Mouse (Mus musculus) embryonic facial prominence, embryonic 12.5 days (tissue): ENCODE data around the gene Wdfy3. TPM values are rescaled to one million over a fixed set of nuclear protein-coding genes. Genes with fewer than 3 reads are reported as not detected.

Source experiments
- ATAC-seq: fragments of 200-750 bp; cut with Nextera tagmentation; 2 replicates; pipeline ENCODE4 v1.8.0; 2017; ENCODE audit not compliant: insufficient number of reproducible peaks, insufficient read depth, low FRiP score, low TSS enrichment
- H3K27ac ChIP-seq: fragments of 300-500 bp; sonication (generic); 2 replicates; pipeline ENCODE4 v1.5.1; 2016; ENCODE audit warnings: mild to moderate bottlenecking
- H3K27me3 ChIP-seq: fragments of 300-500 bp; sonication (generic); 2 replicates; pipeline ENCODE4 v1.6.1; 2016; ENCODE audit warnings: mild to moderate bottlenecking, moderate library complexity
- H3K36me3 ChIP-seq: fragments of 300-500 bp; sonication (generic); 2 replicates; pipeline ENCODE4 v1.6.1; 2016; ENCODE audit warnings: mild to moderate bottlenecking
- H3K4me1 ChIP-seq: fragments of 300-500 bp; sonication (generic); 2 replicates; pipeline ENCODE4 v1.6.1; 2016
- H3K4me2 ChIP-seq: fragments of 300-500 bp; sonication (generic); replicated peaks from 2 replicates; pipeline ENCODE4 v1.6.1; 2016; ENCODE audit warnings: mild to moderate bottlenecking, moderate library complexity
- H3K4me3 ChIP-seq: fragments of 300-500 bp; sonication (generic); 2 replicates; pipeline ENCODE4 v1.5.1; 2016; ENCODE audit warnings: mild to moderate bottlenecking
- H3K9ac ChIP-seq: fragments of 300-500 bp; sonication (generic); 2 replicates; pipeline ENCODE4 v1.6.1; 2016; ENCODE audit warnings: mild to moderate bottlenecking, moderate library complexity
- H3K9me3 ChIP-seq: fragments of 300-500 bp; sonication (generic); 2 replicates; pipeline ENCODE4 v1.6.1; 2016; ENCODE audit warnings: mild to moderate bottlenecking, moderate library complexity
- WGBS: fragments of 180-500 bp; shearing (Covaris S2); methylation state at CpG from one replicate; pipeline ENCODE4 v1.1.7; 2016; 5-methylcytosine and 5-hydroxymethylcytosine counted together
- polyA plus RNA-seq: library from polyadenylated mRNA; unstranded; fragments of >200 nt; fragmentation: Nextera tagmentation; extraction: Ambion mirVana; gene quantifications from 2 replicates; pipeline ENCODE4 v1.2.1, GENCODE M21; 2016

The Wdfy3 gene
- polyA plus RNA-seq, 1 experiment from 2014 or later = 26.1 TPM

GRCm38 (mm10) chr5:101821491-101822310 lies 248.0 kb downstream of the Wdfy3 start:
- Histone ChIP-seq H3K36me3 (no peaks in the 10 kb centered on the region), H3K4me2 (no peak overlapping the region), H3K9me3 (no peaks in the 10 kb centered on the region), H3K27ac (no peak overlapping the region), H3K9ac (no peak overlapping the region), H3K27me3 (peaks cover 2% of the 10 kb centered on the region; the same call in 1 of the 2 replicates), H3K4me3 (no peak overlapping the region), H3K4me1 (peaks cover 18% of the 10 kb centered on the region)
- ATAC-seq = no peak
- WGBS = 43% methylated on average over 17 of the region's 17 CpGs

- Histone ChIP-seq H3K27me3 (peaks cover 2% of the 10 kb centered on the region; the same call in 1 of the 2 replicates), H3K27ac (no peak overlapping the region), H3K36me3 (no peaks in the 10 kb centered on the region), H3K4me3 (no peak overlapping the region), H3K4me1 (peaks cover 13% of the 10 kb centered on the region), H3K9ac (no peak overlapping the region), H3K4me2 (no peak overlapping the region), H3K9me3 (no peaks in the 10 kb centered on the region)
- WGBS = 64% methylated on average over 8 of the region's 8 CpGs
- ATAC-seq = no peak
These were observed 248.7 kb downstream of the Wdfy3 start for GRCm38 (mm10) chr5:101821052-101821451.

- H3K27ac ChIP-seq = no peak overlapping the region
- no peak; the same call in 1 of the 2 replicates for ATAC-seq
- peaks cover 2% of the 10 kb centered on the region; the same call in 1 of the 2 replicates for H3K27me3 ChIP-seq
- H3K4me1 ChIP-seq = peaks cover 4% of the 10 kb centered on the region
- H3K4me3 ChIP-seq = no peak overlapping the region
- no peaks in the 10 kb centered on the region for H3K9me3 ChIP-seq
- 10% methylated on average over 7 of the region's 7 CpGs for WGBS
- H3K9ac ChIP-seq = no peak overlapping the region
- no peaks in the 10 kb centered on the region for H3K36me3 ChIP-seq
- H3K4me2 ChIP-seq = no peak overlapping the region
These were observed 249.9 kb downstream of the Wdfy3 start for GRCm38 (mm10) chr5:101819844-101820243.

GRCm38 (mm10) chr5:101819216-101819615 lies 250.5 kb downstream of the Wdfy3 start:
- Histone ChIP-seq H3K36me3 (no peaks in the 10 kb centered on the region), H3K9ac (no peak overlapping the region), H3K4me3 (no peak overlapping the region), H3K27ac (no peak overlapping the region), H3K4me2 (no peak overlapping the region), H3K4me1 (peaks cover 4% of the 10 kb centered on the region), H3K27me3 (peaks cover 2% of the 10 kb centered on the region; the same call in 1 of the 2 replicates), H3K9me3 (no peaks in the 10 kb centered on the region)
- 39% methylated on average over 10 of the region's 10 CpGs for WGBS
- no peak for ATAC-seq

- 44% methylated on average over 7 of the region's 7 CpGs for WGBS
- Histone ChIP-seq H3K4me2 (no peak overlapping the region), H3K4me3 (no peak overlapping the region), H3K36me3 (no peaks in the 10 kb centered on the region), H3K27ac (no peak overlapping the region), H3K9me3 (no peaks in the 10 kb centered on the region), H3K27me3 (no peaks in the 10 kb centered on the region), H3K9ac (no peak overlapping the region), H3K4me1 (peaks cover 4% of the 10 kb centered on the region)
- ATAC-seq = no peak
These were observed 252.9 kb downstream of the Wdfy3 start for GRCm38 (mm10) chr5:101816822-101817221.

- Histone ChIP-seq H3K36me3 (no peaks in the 10 kb centered on the region), H3K9ac (no peak overlapping the region), H3K27ac (no peak overlapping the region), H3K27me3 (no peaks in the 10 kb centered on the region), H3K4me1 (no peaks in the 10 kb centered on the region), H3K9me3 (no peaks in the 10 kb centered on the region), H3K4me2 (no peak overlapping the region), H3K4me3 (no peak overlapping the region)
- WGBS = 91% methylated on average over 6 of the region's 6 CpGs
- no peak for ATAC-seq
These were observed 258.2 kb downstream of the Wdfy3 start for GRCm38 (mm10) chr5:101811296-101812169.

GRCm38 (mm10) chr5:101802358-101803022 lies 267.2 kb downstream of the Wdfy3 start:
- no peak overlapping the region for H3K4me3 ChIP-seq
- 81% methylated on average over 9 of the region's 9 CpGs for WGBS
- no peaks in the 10 kb centered on the region for H3K36me3 ChIP-seq
- H3K27ac ChIP-seq = no peak overlapping the region
- H3K9me3 ChIP-seq = 0 out of 2 replicates have a peak, but pooled peaks cover 3% of the 10 kb centered on the region
- no peak overlapping the region for H3K9ac ChIP-seq
- ATAC-seq = no peak
- no peak overlapping the region for H3K4me2 ChIP-seq
- H3K27me3 ChIP-seq = no peaks in the 10 kb centered on the region
- H3K4me1 ChIP-seq = no peaks in the 10 kb centered on the region

- ATAC-seq = no peak
- Histone ChIP-seq H3K4me3 (no peak overlapping the region), H3K9me3 (0 out of 2 replicates have a peak, but pooled peaks cover 3% of the 10 kb centered on the region), H3K9ac (no peak overlapping the region), H3K4me2 (no peak overlapping the region), H3K27ac (no peak overlapping the region), H3K4me1 (no peaks in the 10 kb centered on the region), H3K36me3 (no peaks in the 10 kb centered on the region), H3K27me3 (no peaks in the 10 kb centered on the region)
- 65% methylated on average over 2 of the region's 2 CpGs for WGBS
These were observed 267.8 kb downstream of the Wdfy3 start for GRCm38 (mm10) chr5:101801891-101802290.

- Histone ChIP-seq H3K4me3 (no peak overlapping the region), H3K9me3 (no peaks in the 10 kb centered on the region), H3K4me2 (no peak overlapping the region), H3K9ac (no peak overlapping the region), H3K36me3 (no peaks in the 10 kb centered on the region), H3K27ac (no peak overlapping the region), H3K4me1 (peaks cover 8% of the 10 kb centered on the region; the same call in 1 of the 2 replicates), H3K27me3 (no peaks in the 10 kb centered on the region)
- no peak for ATAC-seq
- WGBS = 71% methylated on average over 4 of the region's 4 CpGs
These were observed 277.1 kb downstream of the Wdfy3 start for GRCm38 (mm10) chr5:101792665-101793064.

- Histone ChIP-seq H3K27me3 (no peaks in the 10 kb centered on the region), H3K4me1 (peaks cover 8% of the 10 kb centered on the region; the same call in 1 of the 2 replicates), H3K27ac (no peak overlapping the region), H3K9ac (no peak overlapping the region), H3K4me3 (no peak overlapping the region), H3K4me2 (no peak overlapping the region), H3K36me3 (no peaks in the 10 kb centered on the region), H3K9me3 (no peaks in the 10 kb centered on the region)
- WGBS = 51% methylated on average over 5 of the region's 5 CpGs
- no peak for ATAC-seq
These were observed 279.2 kb downstream of the Wdfy3 start for GRCm38 (mm10) chr5:101790560-101790959.

- Histone ChIP-seq H3K36me3 (no peaks in the 10 kb centered on the region), H3K27ac (no peak overlapping the region), H3K9ac (no peak overlapping the region), H3K4me1 (peaks cover 8% of the 10 kb centered on the region; the same call in 1 of the 2 replicates), H3K4me3 (no peak overlapping the region), H3K9me3 (no peaks in the 10 kb centered on the region), H3K27me3 (no peaks in the 10 kb centered on the region), H3K4me2 (no peak overlapping the region)
- ATAC-seq = no peak
These were observed 280.0 kb downstream of the Wdfy3 start for GRCm38 (mm10) chr5:101789770-101790169.
